Comparison of ENCODE assay signal across 11 mouse cellular contexts in the genomic region with DNA sequence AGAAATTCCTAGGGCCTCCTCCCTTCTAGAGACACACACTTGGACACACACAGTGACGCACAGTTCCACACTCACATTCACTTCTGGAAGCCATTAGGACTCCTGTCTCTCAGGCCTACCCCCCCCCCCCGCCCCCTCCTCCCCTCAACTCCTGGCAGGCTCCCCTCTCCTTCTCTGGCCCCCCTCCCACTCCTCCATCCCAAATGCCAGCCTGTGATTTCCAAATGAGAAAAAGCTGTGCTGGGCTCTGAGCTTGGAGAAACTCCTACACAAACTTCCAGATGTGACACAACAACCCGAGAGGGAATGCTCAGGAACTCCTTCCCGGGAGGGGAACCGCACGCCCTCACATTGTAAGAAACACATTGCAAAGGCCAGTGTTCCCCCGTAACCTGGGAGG. TPM values are rescaled to one million over a fixed set of nuclear protein-coding genes. Genes with fewer than 3 reads are reported as not detected.
DNase-seq lines count a peak whose midpoint lies in the region; ATAC-seq and TF ChIP-seq lines count a peak whose summit lies in the region.
"Had no signal": no experiment of that assay in that cellular context is flagged by ENCODE, and none has a peak within 500 bp of the region (broad histone marks: within the 10 kb centered on the region; RNA-seq: fewer than 3 reads in every experiment).

No protein-coding gene starts in this region.

- intact Hi-C loops in gastrocnemius, adult 2 months (cut with DNase I): no loop called here

- peak; percentile 42 for DNase-seq in gastrocnemius, adult 2 months
- DNase-seq in gastrocnemius, postnatal 25 days: no peak
- peak; percentile 29 for DNase-seq in midbrain, postnatal 0 days (ENCODE audit: low spot score)
- no peak for DNase-seq in cerebellum, adult 9-11 months
- no peak for DNase-seq in left cerebral cortex, adult 18-20 months (ENCODE audit: low spot score in 2 of 2)
- no peak for DNase-seq in right cerebral cortex, postnatal 36 days (ENCODE audit: low spot score in 2 of 2)
- DNase-seq: kidney, postnatal 36 days; thymus, postnatal 36 days had no signal

- no peaks in the 10 kb centered on the region for H3K9me3 ChIP-seq in embryonic facial prominence, embryonic 12.5 days
- no peaks in the 10 kb centered on the region for H3K9me3 ChIP-seq in hindbrain, embryonic 15.5 days
- H3K9me3 ChIP-seq in midbrain, postnatal 0 days (ENCODE audit: low read length): no peaks in the 10 kb centered on the region

- 3% methylated on average over 5 of the region's 7 CpGs for WGBS in embryonic facial prominence, embryonic 12.5 days
- 23% methylated on average over 6 of the region's 7 CpGs for WGBS in hindbrain, embryonic 15.5 days
- WGBS in midbrain, postnatal 0 days: 21% methylated on average over 6 of the region's 7 CpGs

- peak overlapping the region; percentile 95; the same call in 1 of the 2 replicates for H3K9ac ChIP-seq in embryonic facial prominence, embryonic 12.5 days
- H3K9ac ChIP-seq in hindbrain, embryonic 15.5 days: no peak overlapping the region
- no peak overlapping the region for H3K9ac ChIP-seq in midbrain, postnatal 0 days (replicated peaks; ENCODE audit: low read length, poor library complexity, severe bottlenecking)

- ATAC-seq in embryonic facial prominence, embryonic 12.5 days (ENCODE audit: insufficient number of reproducible peaks, insufficient read depth, low FRiP score, low TSS enrichment): no peak
- ATAC-seq in hindbrain, embryonic 15.5 days (ENCODE audit: low FRiP score, low read depth): no peak
- ATAC-seq in midbrain, postnatal 0 days (ENCODE audit: low FRiP score): no peak

- H3K4me3 ChIP-seq in gastrocnemius, adult 2 months: no peak overlapping the region
- H3K4me3 ChIP-seq in embryonic facial prominence, embryonic 12.5 days: peak overlapping the region; percentile 90
- H3K4me3 ChIP-seq in hindbrain, embryonic 15.5 days: peak overlapping the region; percentile 93
- peak overlapping the region; percentile 96 for H3K4me3 ChIP-seq in midbrain, postnatal 0 days (ENCODE audit: low read depth, low read length)

- H3K27ac ChIP-seq in gastrocnemius, adult 2 months: no peak overlapping the region
- H3K27ac ChIP-seq in embryonic facial prominence, embryonic 12.5 days: peak overlapping the region; percentile 91
- H3K27ac ChIP-seq in hindbrain, embryonic 15.5 days (replicated peaks): peak overlapping the region; percentile 83; the same call in 1 of the 2 replicates
- H3K27ac ChIP-seq in midbrain, postnatal 0 days (ENCODE audit: low read depth, low read length): no peak overlapping the region

- no peak for TF ChIP-seq CTCF in gastrocnemius, adult 2 months (IDR thresholded peaks at IDR 0.05)
- TF ChIP-seq CTCF in midbrain, postnatal 0 days (IDR thresholded peaks at IDR 0.05): no peak

- peak overlapping the region; percentile 80 for H3K4me2 ChIP-seq in embryonic facial prominence, embryonic 12.5 days (replicated peaks)
- H3K4me2 ChIP-seq in hindbrain, embryonic 15.5 days: peak overlapping the region; percentile 94
- peak overlapping the region; percentile 87 for H3K4me2 ChIP-seq in midbrain, postnatal 0 days (ENCODE audit: low read depth, low read length, poor library complexity, severe bottlenecking)

- H3K4me1 ChIP-seq in embryonic facial prominence, embryonic 12.5 days: peaks cover 54% of the 10 kb centered on the region
- peaks cover 71% of the 10 kb centered on the region for H3K4me1 ChIP-seq in hindbrain, embryonic 15.5 days (replicated peaks)
- H3K4me1 ChIP-seq in midbrain, postnatal 0 days (ENCODE audit: insufficient read depth, low read length): peaks cover 36% of the 10 kb centered on the region

- peaks cover 7% of the 10 kb centered on the region for H3K27me3 ChIP-seq in embryonic facial prominence, embryonic 12.5 days
- H3K27me3 ChIP-seq in hindbrain, embryonic 15.5 days: no peaks in the 10 kb centered on the region
- no peaks in the 10 kb centered on the region for H3K27me3 ChIP-seq in midbrain, postnatal 0 days (ENCODE audit: insufficient read depth, low read length)

- peaks cover 11% of the 10 kb centered on the region; the same call in 1 of the 2 replicates for H3K36me3 ChIP-seq in embryonic facial prominence, embryonic 12.5 days
- no peaks in the 10 kb centered on the region for H3K36me3 ChIP-seq in hindbrain, embryonic 15.5 days
- no peaks in the 10 kb centered on the region for H3K36me3 ChIP-seq in midbrain, postnatal 0 days (ENCODE audit: insufficient read depth, low read length)

RNA-seq across cellular contexts. Expression of gene Cacna1g, which starts 3.6 kb away (rescaled TPM):
- 1 to 10 TPM; 1.2 to 3.0 TPM for total RNA-seq in gastrocnemius, adult 2 months (2021)
- 1 to 10 TPM; 2.0 to 3.2 TPM for total RNA-seq in gastrocnemius, postnatal 25 days (2021)
- polyA plus RNA-seq in embryonic facial prominence, embryonic 12.5 days (2016; fragmentation: Nextera tagmentation; extraction: Ambion mirVana): 31.6 and 37.2 TPM in 2 replicates
- polyA plus RNA-seq in hindbrain, embryonic 15.5 days (2015; fragmentation: Nextera tagmentation; extraction: Ambion mirVana): 15.0 and 18.8 TPM in 2 replicates
- 94.6 and 131 TPM in 2 replicates for total RNA-seq in midbrain, postnatal 0 days (2014; rRNA removed)
- 13.0 and 13.2 TPM in 2 replicates for polyA plus RNA-seq in midbrain, postnatal 0 days (2015; fragmentation: Nextera tagmentation; extraction: Ambion mirVana)
- total RNA-seq in left cerebral cortex, adult 18-20 months (2021): 10 to 100 TPM; 72.0 to 86.1 TPM

RNA-seq across cellular contexts. Expression of gene Spata20, which starts 15.6 kb away (rescaled TPM):
- total RNA-seq in gastrocnemius, adult 2 months (2021): not detected
- not detected for total RNA-seq in gastrocnemius, postnatal 25 days (2021)
- polyA plus RNA-seq in embryonic facial prominence, embryonic 12.5 days (2016; fragmentation: Nextera tagmentation; extraction: Ambion mirVana): 0.29 and 0.43 TPM in 2 replicates
- polyA plus RNA-seq in hindbrain, embryonic 15.5 days (2015; fragmentation: Nextera tagmentation; extraction: Ambion mirVana): 0.29 and 0.84 TPM in 2 replicates
- total RNA-seq in midbrain, postnatal 0 days (2014; rRNA removed): 0.93 and 6.5 TPM in 2 replicates
- 1.2 and 1.3 TPM in 2 replicates for polyA plus RNA-seq in midbrain, postnatal 0 days (2015; fragmentation: Nextera tagmentation; extraction: Ambion mirVana)
- total RNA-seq in left cerebral cortex, adult 18-20 months (2021): not detected
- polyA plus RNA-seq: liver, embryonic 16.5 days had no signal

RNA-seq across cellular contexts. Expression of gene Epn3, which starts 29.4 kb away (rescaled TPM):
- under 1 TPM in 1 of 2 experiments, not detected in 1; 0.05 TPM for total RNA-seq in gastrocnemius, adult 2 months (2021)
- under 1 TPM; 0.08 to 0.43 TPM for total RNA-seq in gastrocnemius, postnatal 25 days (2021)
- polyA plus RNA-seq in embryonic facial prominence, embryonic 12.5 days (2016; fragmentation: Nextera tagmentation; extraction: Ambion mirVana): 2.7 and 4.2 TPM in 2 replicates
- polyA plus RNA-seq in hindbrain, embryonic 15.5 days (2015; fragmentation: Nextera tagmentation; extraction: Ambion mirVana): 1.0 and 2.5 TPM in 2 replicates
- total RNA-seq in midbrain, postnatal 0 days (2014; rRNA removed): 1.1 and 5.0 TPM in 2 replicates
- polyA plus RNA-seq in midbrain, postnatal 0 days (2015; fragmentation: Nextera tagmentation; extraction: Ambion mirVana): 0.92 and 1.4 TPM in 2 replicates
- 1 to 10 TPM in 1 of 2 experiments, under 1 TPM in 1; 0.84 to 2.0 TPM for total RNA-seq in left cerebral cortex, adult 18-20 months (2021)

RNA-seq across cellular contexts. Expression of gene Mycbpap, which starts 51.2 kb away (rescaled TPM):
- not detected for total RNA-seq in gastrocnemius, adult 2 months (2021)
- not detected for total RNA-seq in gastrocnemius, postnatal 25 days (2021)
- 2.5 and 3.7 TPM in 2 replicates for polyA plus RNA-seq in embryonic facial prominence, embryonic 12.5 days (2016; fragmentation: Nextera tagmentation; extraction: Ambion mirVana)
- 3.8 and 4.8 TPM in 2 replicates for polyA plus RNA-seq in hindbrain, embryonic 15.5 days (2015; fragmentation: Nextera tagmentation; extraction: Ambion mirVana)
- 3.2 and 4.4 TPM in 2 replicates for total RNA-seq in midbrain, postnatal 0 days (2014; rRNA removed)
- polyA plus RNA-seq in midbrain, postnatal 0 days (2015; fragmentation: Nextera tagmentation; extraction: Ambion mirVana): 1.2 and 2.0 TPM in 2 replicates
- 1 to 10 TPM; 5.7 to 7.8 TPM for total RNA-seq in left cerebral cortex, adult 18-20 months (2021)
- polyA plus RNA-seq: liver, embryonic 16.5 days had no signal

Comparison
In these comparisons a context has a peak if more than half of its experiments do, and no peak if none do; other contexts are left out.
1. DNase-seq: peak in gastrocnemius, adult 2 months (single experiment) and midbrain, postnatal 0 days (single experiment); none in gastrocnemius, postnatal 25 days (single experiment), cerebellum, adult 9-11 months (single experiment), left cerebral cortex, adult 18-20 months (0 of 2) and right cerebral cortex, postnatal 36 days (0 of 2).
2. H3K27ac ChIP-seq: peak in embryonic facial prominence, embryonic 12.5 days (single experiment) and hindbrain, embryonic 15.5 days (single experiment); none in gastrocnemius, adult 2 months (single experiment) and midbrain, postnatal 0 days (single experiment).
3. RNA of gene Cacna1g, which starts 3.6 kb away (total RNA-seq): 94.6 to 131 TPM in midbrain, postnatal 0 days and 72.0 to 86.1 TPM in left cerebral cortex, adult 18-20 months; 2.0 to 3.2 TPM in gastrocnemius, postnatal 25 days and 1.2 to 3.0 TPM in gastrocnemius, adult 2 months; every median in the first group is over 10 times any median in the second.
4. Peak in every context shown above with its lines, with median percentiles within 50 percentile points of each other: H3K4me2 ChIP-seq.